Mouse (Mus musculus): Measurements from ENCODE around the gene Sbf1.

GRCm38 (mm10) chr15:89343325-89343724 lies 28.2 kb upstream of the Sbf1 start:
- TF ChIP-seq RCOR1 (conservative IDR thresholded peaks at IDR 0.05; ENCODE audit: low read depth, low read length) (no peak), EP300 (IDR thresholded peaks at IDR 0.05; ENCODE audit: low read length) (no peak), CTCF (conservative IDR thresholded peaks at IDR 0.05 in 1 of 2, IDR thresholded peaks at IDR 0.05 in 1 of 2; ENCODE audit: low read depth in 2 of 2, low read length in 2 of 2) (peak in 1 of 2 experiments; percentile 37; a peak in 2 of 4 replicates), JUND (conservative IDR thresholded peaks at IDR 0.05; ENCODE audit: low read depth, low read length) (no peak), ZKSCAN1 (IDR thresholded peaks at IDR 0.05; ENCODE audit: borderline replicate concordance, low read depth, low read length) (no peak)

Measured in CH12.LX (cell line).